Mouse (Mus musculus) hindlimb bud, embryonic 11.5 days (tissue): ENCODE results near the gene Slc19a1.

ENCODE experiments used
- DNase-seq: peaks from one replicate; pipeline ENCODE4 v3.0.0-alpha.2; 2012; ENCODE audit warnings: low read depth, low spot score; ENCODE audit errors: extremely low spot score

The Slc19a1 gene

DNA sequence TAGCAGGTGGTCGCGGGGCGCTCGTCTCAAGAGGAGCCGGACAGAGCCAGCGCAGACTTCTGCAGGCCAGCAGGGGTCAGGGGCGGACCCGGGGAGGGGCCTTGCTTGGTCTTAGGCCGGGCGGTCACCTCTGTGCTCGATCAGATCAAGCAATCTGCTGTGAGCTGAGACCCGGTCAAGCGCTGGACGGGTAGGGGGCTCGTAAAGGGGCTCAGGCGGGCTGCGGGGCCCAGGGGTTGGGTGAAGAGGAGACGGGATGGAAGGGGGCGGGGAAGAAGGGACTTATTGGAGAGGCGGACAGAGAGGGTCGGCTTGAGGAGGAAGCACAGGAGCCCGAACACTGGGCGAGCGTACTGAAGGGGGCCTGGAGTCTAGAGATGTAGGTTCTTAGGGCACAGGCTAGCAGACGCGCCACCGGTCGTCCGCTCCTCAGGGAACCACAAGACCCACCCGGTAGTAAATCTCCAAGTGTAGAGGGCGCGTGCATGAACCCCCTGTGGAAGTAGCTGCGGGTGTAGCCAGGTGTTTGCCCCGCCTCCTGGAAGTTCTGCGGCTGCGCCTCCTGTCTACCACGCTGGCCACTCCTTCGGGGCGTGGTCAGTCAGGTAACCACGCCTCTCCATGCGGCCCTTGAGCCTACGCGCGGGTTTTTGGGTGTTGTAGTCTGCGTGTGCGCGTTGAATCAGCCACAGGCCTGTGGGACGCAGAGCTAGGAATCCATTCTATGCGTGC, 716 bp downstream of the Slc19a1 start:
- DNase-seq = peak; percentile 88

- no peak for DNase-seq
These were observed 1.4 kb downstream of the Slc19a1 start for GRCm38 (mm10) chr10:77033323-77034025.

DNA sequence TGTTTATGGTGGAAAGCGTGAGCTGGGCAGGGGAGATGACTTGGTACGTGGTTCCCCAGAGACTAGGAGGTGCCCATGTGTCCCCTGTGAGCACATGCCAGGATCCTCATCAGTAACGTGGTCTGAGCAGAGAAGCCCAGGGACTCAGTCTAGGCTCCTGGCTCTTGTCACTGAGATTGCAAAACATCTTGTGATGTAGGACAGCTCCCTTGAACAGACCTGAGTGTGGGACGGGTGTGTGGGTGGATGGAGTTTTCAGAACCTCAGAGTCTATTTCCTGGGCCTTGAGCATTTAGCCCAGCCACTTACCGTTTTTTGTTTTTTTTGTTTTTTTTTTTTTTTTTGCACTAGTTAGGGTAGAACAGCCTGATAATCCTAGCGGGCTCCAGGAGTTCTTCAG, 3.4 kb downstream of the Slc19a1 start:
- no peak for DNase-seq

- DNase-seq = no peak
These were observed 6.6 kb downstream of the Slc19a1 start for GRCm38 (mm10) chr10:77038579-77039174.

GRCm38 (mm10) chr10:77048196-77048595, 16.2 kb downstream of the Slc19a1 start:
- no peak for DNase-seq

DNA sequence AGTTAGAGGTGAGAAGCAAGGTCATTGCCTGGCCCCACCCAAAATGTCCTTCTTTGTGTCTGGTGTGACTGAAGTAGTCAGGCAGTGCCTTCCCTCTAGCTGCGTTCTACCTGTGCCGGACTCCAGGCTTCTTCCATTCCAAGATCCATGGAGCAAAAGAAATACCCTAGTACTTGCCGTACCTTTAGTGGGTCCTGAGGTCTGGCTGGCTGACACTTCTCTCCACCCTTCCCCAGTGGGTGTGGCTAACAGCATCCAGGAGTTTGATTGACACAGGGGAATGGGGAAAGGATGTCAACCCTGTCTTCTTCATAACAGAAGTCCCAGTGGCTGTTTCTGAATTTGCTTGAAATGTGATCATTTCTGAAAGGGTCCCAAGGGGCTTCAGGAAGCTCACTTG, 16.6 kb downstream of the Slc19a1 start:
- DNase-seq = no peak

DNA sequence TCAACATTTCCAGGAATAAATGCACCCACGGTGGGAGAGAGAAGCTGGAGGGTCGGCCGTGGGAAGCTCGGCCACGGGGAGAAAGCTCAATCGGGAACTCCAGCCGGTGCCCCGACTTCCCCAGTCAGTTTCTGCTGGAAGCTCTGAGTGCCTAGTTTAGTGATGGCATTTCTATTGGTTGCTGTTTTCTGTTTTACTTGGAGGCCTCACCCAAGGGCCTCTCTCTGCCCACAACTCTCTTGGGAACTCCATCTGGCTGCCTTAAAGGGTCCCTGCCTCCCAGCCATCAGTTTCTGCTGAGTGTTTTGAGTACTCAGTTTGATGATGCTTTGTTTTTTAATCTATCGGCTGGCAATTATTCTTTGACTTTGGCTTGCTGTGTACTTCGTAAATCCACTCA, 24.7 kb downstream of the Slc19a1 start:
- no peak for DNase-seq

GRCm38 (mm10) chr10:77061426-77061825, 29.4 kb downstream of the Slc19a1 start:
- DNase-seq = no peak

DNA sequence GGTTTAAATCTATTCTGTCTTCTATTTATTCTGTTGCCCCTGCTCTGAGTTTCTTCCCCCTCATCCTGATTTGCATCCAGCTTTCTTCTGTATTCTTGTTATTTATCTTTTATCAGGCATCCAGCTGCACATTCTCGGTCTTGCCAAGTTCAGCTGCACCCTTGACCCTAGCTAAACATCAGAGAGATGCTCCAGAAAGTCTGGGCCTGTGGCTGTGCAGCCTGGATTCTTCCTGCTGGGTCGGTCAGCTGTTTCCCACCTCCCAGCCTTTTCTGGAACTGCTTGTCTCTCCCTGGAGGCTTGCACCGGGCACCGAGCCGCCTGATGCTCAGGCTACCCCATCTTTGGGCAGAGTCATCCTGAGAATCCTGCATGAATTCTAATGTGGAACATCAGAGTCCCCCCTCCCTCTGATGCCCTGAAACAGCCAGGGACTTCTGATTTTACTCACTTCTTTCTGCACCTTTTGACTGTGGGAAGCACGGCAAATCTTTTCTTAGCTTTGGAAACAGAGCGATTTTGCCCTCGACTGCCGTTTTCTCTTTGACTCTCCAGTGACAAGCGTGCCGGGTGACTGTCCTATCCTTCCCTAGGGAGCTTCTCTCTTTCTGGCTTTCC, 30.5 kb downstream of the Slc19a1 start:
- DNase-seq = no peak

GRCm38 (mm10) chr10:77064239-77064638, 32.2 kb downstream of the Slc19a1 start:
- no peak for DNase-seq

DNA sequence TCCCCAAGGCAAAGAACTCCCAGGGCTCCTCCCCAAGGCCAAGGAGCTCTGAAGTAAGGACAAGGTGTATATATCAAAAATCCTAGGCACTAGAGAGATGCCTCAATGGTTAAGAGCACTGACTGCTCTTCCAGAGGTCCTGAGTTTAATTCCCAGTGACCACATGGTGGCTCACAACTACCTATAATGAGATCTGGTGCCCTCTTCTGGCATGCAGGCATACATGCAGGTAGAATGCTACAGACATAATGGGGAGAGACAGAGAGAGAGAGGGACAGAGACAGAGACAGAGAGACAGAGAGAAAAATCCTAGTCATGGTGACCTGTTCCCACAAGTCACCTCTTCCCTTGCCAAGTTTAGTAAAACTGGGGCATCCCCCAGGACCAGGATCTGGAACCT, 32.6 kb downstream of the Slc19a1 start:
- DNase-seq = no peak

DNA sequence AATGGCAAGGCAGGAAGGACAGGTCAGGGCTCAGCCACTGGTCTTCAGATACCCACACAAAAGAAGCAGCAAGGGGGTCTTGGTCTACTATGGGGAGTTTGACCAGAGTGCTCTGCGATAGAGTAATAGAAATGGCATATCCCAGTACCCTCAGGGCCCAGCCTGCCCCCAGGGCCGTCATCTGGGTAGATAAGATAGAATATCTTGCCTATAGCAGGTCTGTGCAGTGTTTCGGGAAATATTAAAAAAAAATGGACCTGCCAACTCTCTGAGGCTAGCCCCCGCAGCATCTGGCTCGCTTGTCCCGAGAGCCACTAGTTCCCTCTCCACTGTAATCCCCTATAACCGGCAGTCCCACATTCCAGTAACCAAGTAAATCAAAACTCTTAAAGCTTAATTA, 36.4 kb downstream of the Slc19a1 start:
- DNase-seq = no peak

DNA sequence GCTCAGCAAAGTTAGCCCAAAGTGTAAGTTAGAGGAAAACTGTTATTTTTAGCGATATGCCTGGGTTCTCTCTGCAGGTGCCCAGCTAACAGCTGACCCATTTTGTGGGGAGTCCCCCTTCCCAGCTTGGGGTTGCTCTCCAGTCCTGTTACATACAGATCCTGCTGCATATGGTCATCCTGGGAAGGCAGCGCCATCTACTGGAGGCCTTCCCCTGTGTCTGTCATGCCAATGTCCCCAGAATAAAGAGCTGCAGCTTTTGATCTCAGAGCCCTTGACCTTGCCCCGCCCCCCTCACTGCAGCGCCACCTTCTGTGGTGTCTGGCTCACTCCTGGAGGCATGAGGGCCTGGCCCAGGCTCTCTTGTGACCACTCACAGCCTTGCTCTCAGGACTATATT, 38.0 kb downstream of the Slc19a1 start:
- DNase-seq = peak; percentile 33

- no peak for DNase-seq
These were observed 42.4 kb downstream of the Slc19a1 start for GRCm38 (mm10) chr10:77074276-77074974.

DNA sequence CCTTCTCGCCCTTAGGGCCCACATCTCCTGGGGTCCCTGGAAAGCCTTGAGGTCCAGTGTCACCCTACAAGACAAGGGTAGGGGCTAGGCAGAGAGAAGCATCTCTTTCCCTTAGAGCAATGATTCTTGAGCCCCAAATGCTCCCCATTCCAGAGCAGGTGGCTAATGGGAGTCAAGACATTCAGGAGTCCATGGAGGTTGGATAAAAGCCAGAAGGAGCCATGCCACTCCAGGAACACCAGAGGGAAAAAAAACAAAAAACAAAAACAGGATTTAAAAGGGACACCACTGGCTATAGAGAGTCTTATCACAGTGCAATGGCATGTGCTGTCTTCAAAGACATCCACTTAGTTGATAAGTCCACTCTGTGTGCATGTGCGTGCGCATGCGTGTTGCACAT, 46.4 kb downstream of the Slc19a1 start:
- DNase-seq = no peak

DNA sequence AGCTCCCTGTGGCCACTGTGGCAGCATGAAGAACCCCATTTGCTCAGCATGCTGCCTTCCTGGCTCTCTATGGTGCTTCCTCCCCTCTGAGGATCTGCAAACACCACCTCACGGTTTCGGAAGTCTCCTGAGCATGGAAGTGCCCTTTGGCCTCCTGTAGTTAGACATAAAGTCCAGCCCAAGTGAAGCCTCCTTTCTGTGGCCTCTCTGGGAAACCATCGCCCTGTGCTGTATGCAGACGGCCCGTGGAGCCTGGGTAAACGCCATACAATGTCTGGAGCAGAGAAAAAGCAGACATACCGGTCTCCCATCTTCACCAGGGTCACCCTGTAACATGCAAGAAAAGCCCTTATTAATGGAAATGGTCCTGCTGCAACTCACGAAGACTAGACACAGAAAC, 46.9 kb downstream of the Slc19a1 start:
- no peak for DNase-seq

DNA sequence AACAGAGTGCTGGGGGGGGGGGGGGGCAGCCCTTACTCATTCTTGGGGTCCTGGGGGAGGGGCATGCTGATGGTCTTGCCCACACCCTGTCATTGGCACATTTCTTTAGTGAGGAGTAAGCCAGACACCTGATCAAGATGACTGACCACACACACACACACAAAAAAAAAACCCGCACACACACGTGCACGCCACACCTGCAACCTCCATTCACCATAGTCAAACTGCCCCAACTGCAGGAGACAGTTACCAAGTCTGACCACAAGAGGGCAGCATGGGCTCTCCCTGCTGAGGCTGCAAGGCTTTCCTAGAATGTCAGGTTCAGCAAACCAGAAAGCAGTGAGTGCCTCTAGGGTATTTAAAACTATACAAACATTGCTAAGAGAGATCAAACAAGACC, 50.4 kb downstream of the Slc19a1 start:
- DNase-seq = peak; percentile 63

- no peak for DNase-seq
These were observed 50.9 kb downstream of the Slc19a1 start for GRCm38 (mm10) chr10:77082921-77083320.

DNA sequence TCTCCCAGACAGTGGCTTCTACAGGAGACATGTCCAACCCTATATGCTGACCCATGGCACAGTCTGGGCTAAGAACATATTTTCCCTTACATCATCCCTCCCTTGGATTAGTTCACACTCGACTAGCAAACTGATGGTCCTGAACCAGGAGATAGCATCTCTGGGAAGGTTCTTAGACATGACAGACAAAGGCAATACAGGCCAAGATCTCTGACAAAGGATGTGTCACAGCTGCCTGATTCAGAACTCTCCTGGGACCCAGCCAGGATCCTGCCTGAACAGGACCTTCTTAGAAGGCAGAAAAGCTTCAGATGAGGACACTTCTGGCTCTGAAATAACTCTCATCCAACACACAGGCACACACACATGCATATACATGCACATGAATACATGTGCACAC, 52.5 kb downstream of the Slc19a1 start:
- no peak for DNase-seq

DNA sequence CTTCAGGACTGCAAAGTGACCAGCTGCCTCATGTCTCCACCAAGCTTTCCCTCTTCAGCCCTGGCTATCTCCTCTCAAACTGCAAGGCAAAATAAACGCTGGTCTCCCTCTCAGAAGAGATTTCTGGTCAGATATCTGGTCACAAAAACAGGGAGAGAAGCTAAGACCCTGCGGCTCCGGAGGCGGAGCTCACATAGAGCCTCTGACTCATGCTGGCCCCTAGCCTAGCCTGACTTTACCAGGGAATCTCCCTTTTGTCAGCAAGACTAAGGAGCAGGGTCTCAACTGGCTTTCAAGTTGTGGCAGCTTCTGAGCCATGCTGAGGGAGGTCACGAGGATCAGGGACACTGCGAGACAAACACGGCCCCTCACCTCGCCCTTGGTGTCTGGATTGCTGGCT, 57.3 kb downstream of the Slc19a1 start:
- DNase-seq = no peak

DNA sequence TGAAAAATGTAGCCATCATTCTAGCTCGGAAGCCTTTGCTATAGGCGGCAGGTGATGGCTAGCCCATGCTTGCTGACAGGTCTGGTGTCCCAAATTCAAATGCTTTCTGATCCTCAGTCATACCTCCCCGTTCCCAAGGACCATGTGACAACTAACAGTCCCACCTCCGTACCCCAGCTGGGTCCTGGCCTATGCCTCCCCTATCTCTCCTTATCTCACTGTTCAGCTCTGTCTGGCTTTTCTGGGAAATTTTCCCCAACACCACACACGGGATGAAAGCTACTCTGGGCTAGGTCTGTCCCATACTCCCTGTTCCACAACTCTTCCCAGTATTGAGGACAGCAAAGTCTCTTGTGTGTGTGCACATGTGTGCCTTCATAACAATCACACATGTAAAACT, 58.0 kb downstream of the Slc19a1 start:
- DNase-seq = no peak
